Mouse (Mus musculus): ENCODE measurements at regions not wholly inside any gene's neighbourhood (a gene's known extent, or its start where the extent isn't known, plus 50 kb on each side); places are given as distances from the start of the nearest gene placed in this dataset.
A peak's percentile ranks its signal among the peaks of the same experiment; 100 is the strongest.

DNA sequence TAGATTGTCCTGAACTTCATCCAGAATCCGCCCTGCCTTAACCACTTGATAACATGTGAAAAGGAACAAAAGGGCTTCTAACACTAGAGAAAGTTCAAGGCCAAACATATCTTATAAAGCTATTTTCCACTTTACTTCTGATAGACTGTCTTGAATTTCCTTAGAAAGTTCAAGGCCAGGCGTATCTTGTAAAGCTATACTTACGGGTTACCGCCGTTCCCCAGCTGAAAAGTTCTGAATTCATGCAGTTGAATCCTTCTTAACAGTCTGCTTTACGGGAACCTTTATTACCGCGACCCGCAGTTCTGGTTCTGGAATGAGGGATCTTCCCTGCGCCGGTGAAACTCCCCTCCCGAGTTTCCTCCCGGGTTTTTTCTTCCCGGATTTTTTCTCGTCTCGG, 492.0 kb downstream of the Gm21739 start:
- DNase-seq (ENCODE audit: low spot score), result peak; percentile 2
